Mouse (Mus musculus): ENCODE measurements at regions not wholly inside any gene's neighbourhood (a gene's known extent, or its start where the extent isn't known, plus 50 kb on each side); places are given as distances from the start of the nearest gene placed in this dataset.

GRCm38 (mm10) chr9:120765292-120765691 lies 163.7 kb upstream of the Ctnnb1 start:
- no peak overlapping the region for H3K4me3 ChIP-seq
- 84% methylated on average over 4 of the region's 4 CpGs for WGBS
- intact Hi-C loops (cut with DNase I): no loop called here
- TF ChIP-seq POLR2A (IDR thresholded peaks at IDR 0.05; ENCODE audit: insufficient read depth, low read depth, low read length) (no peak), EP300 (IDR thresholded peaks at IDR 0.05; ENCODE audit: insufficient read depth, low read depth, low read length) (no peak), CTCF (IDR thresholded peaks at IDR 0.05) (no peak)
- H3K27ac ChIP-seq: no peak overlapping the region
- no peaks in the 10 kb centered on the region for H3K79me2 ChIP-seq (replicated peaks; ENCODE audit: control insufficient read depth, insufficient read depth, low read length)
- H3K36me3 ChIP-seq (ENCODE audit: control insufficient read depth, insufficient read depth, low read length): no peaks in the 10 kb centered on the region
- peaks cover under 1% of the 10 kb centered on the region for H3K4me1 ChIP-seq (ENCODE audit: control insufficient read depth, insufficient read depth, low read length)
- no peaks in the 10 kb centered on the region for H3K27me3 ChIP-seq (ENCODE audit: control insufficient read depth, insufficient read depth, low read length)
- H3K9ac ChIP-seq (ENCODE audit: low read depth, low read length): no peak overlapping the region
- no peak for DNase-seq

GRCm38 (mm10) chr9:120766881-120767280 lies 162.1 kb upstream of the Ctnnb1 start:
- WGBS: 77% methylated on average over 2 of the region's 2 CpGs
- Histone ChIP-seq H3K4me3 (no peak overlapping the region), H3K79me2 (replicated peaks; ENCODE audit: control insufficient read depth, insufficient read depth, low read length) (no peaks in the 10 kb centered on the region), H3K27me3 (ENCODE audit: control insufficient read depth, insufficient read depth, low read length) (no peaks in the 10 kb centered on the region), H3K36me3 (ENCODE audit: control insufficient read depth, insufficient read depth, low read length) (no peaks in the 10 kb centered on the region), H3K4me1 (ENCODE audit: control insufficient read depth, insufficient read depth, low read length) (peaks cover 1% of the 10 kb centered on the region; the same call in 1 of the 2 replicates), H3K27ac (no peak overlapping the region), H3K9ac (ENCODE audit: low read depth, low read length) (no peak overlapping the region)
- no peak for DNase-seq
- intact Hi-C loops (cut with DNase I): no loop called here
- TF ChIP-seq POLR2A (IDR thresholded peaks at IDR 0.05; ENCODE audit: insufficient read depth, low read depth, low read length) (no peak), CTCF (IDR thresholded peaks at IDR 0.05) (no peak), EP300 (IDR thresholded peaks at IDR 0.05; ENCODE audit: insufficient read depth, low read depth, low read length) (no peak)

GRCm38 (mm10) chr9:120767396-120767795 lies 161.6 kb upstream of the Ctnnb1 start:
- 84% methylated on average over 4 of the region's 4 CpGs for WGBS
- no peak overlapping the region for H3K27ac ChIP-seq
- intact Hi-C loops (cut with DNase I): no loop called here
- H3K36me3 ChIP-seq (ENCODE audit: control insufficient read depth, insufficient read depth, low read length): no peaks in the 10 kb centered on the region
- TF ChIP-seq EP300 (IDR thresholded peaks at IDR 0.05; ENCODE audit: insufficient read depth, low read depth, low read length): no peak
- TF ChIP-seq CTCF (IDR thresholded peaks at IDR 0.05): no peak
- TF ChIP-seq POLR2A (IDR thresholded peaks at IDR 0.05; ENCODE audit: insufficient read depth, low read depth, low read length): no peak
- DNase-seq: no peak
- H3K4me1 ChIP-seq (ENCODE audit: control insufficient read depth, insufficient read depth, low read length): peaks cover 2% of the 10 kb centered on the region
- H3K4me3 ChIP-seq: no peak overlapping the region
- no peaks in the 10 kb centered on the region for H3K79me2 ChIP-seq (replicated peaks; ENCODE audit: control insufficient read depth, insufficient read depth, low read length)
- no peak overlapping the region for H3K9ac ChIP-seq (ENCODE audit: low read depth, low read length)
- no peaks in the 10 kb centered on the region for H3K27me3 ChIP-seq (ENCODE audit: control insufficient read depth, insufficient read depth, low read length)

- WGBS: 85% methylated on average over 8 of the region's 8 CpGs
These were observed 160.0 kb upstream of the Ctnnb1 start for GRCm38 (mm10) chr9:120769056-120769455.

GRCm38 (mm10) chr9:120769679-120770078 lies 159.3 kb upstream of the Ctnnb1 start:
- Histone ChIP-seq H3K36me3 (ENCODE audit: control insufficient read depth, insufficient read depth, low read length) (no peaks in the 10 kb centered on the region), H3K4me1 (ENCODE audit: control insufficient read depth, insufficient read depth, low read length) (peaks cover 2% of the 10 kb centered on the region), H3K4me3 (no peak overlapping the region), H3K27me3 (ENCODE audit: control insufficient read depth, insufficient read depth, low read length) (no peaks in the 10 kb centered on the region), H3K9ac (ENCODE audit: low read depth, low read length) (no peak overlapping the region), H3K27ac (no peak overlapping the region), H3K79me2 (replicated peaks; ENCODE audit: control insufficient read depth, insufficient read depth, low read length) (no peaks in the 10 kb centered on the region)
- TF ChIP-seq CTCF (IDR thresholded peaks at IDR 0.05): no peak
- TF ChIP-seq EP300 (IDR thresholded peaks at IDR 0.05; ENCODE audit: insufficient read depth, low read depth, low read length): no peak
- no peak for TF ChIP-seq POLR2A (IDR thresholded peaks at IDR 0.05; ENCODE audit: insufficient read depth, low read depth, low read length)
- DNase-seq: no peak
- 65% methylated on average over 7 of the region's 7 CpGs for WGBS
- intact Hi-C loops (cut with DNase I): loop anchor here (5.0 to 10.0 kb wide), 2 partner anchors 112 to 285 kb away; no protein-coding TSS in a partner anchor

More at GRCm38 (mm10) chr9:120769056-120769455, 160.0 kb upstream of the Ctnnb1 start:
- Histone ChIP-seq H3K4me3 (no peak overlapping the region), H3K4me1 (ENCODE audit: control insufficient read depth, insufficient read depth, low read length) (peaks cover 2% of the 10 kb centered on the region), H3K27ac (no peak overlapping the region), H3K27me3 (ENCODE audit: control insufficient read depth, insufficient read depth, low read length) (no peaks in the 10 kb centered on the region), H3K36me3 (ENCODE audit: control insufficient read depth, insufficient read depth, low read length) (no peaks in the 10 kb centered on the region), H3K79me2 (replicated peaks; ENCODE audit: control insufficient read depth, insufficient read depth, low read length) (no peaks in the 10 kb centered on the region), H3K9ac (ENCODE audit: low read depth, low read length) (no peak overlapping the region)
- TF ChIP-seq EP300 (IDR thresholded peaks at IDR 0.05; ENCODE audit: insufficient read depth, low read depth, low read length): no peak
- TF ChIP-seq CTCF (IDR thresholded peaks at IDR 0.05): no peak
- no peak for DNase-seq
- intact Hi-C loops (cut with DNase I): no loop called here

GRCm38 (mm10) chr9:120770886-120771285 lies 158.1 kb upstream of the Ctnnb1 start:
- WGBS: 96% methylated on average over 1 of the region's 1 CpGs
- H3K27me3 ChIP-seq (ENCODE audit: control insufficient read depth, insufficient read depth, low read length): no peaks in the 10 kb centered on the region
- intact Hi-C loops (cut with DNase I): loop anchor here (5.0 to 10.0 kb wide), 2 partner anchors 114 to 284 kb away; no protein-coding TSS in a partner anchor

More at GRCm38 (mm10) chr9:120770886-120771285, 158.1 kb upstream of the Ctnnb1 start:
- peaks cover 5% of the 10 kb centered on the region for H3K4me1 ChIP-seq (ENCODE audit: control insufficient read depth, insufficient read depth, low read length)
- no peak for DNase-seq
- H3K36me3 ChIP-seq (ENCODE audit: control insufficient read depth, insufficient read depth, low read length): no peaks in the 10 kb centered on the region
- TF ChIP-seq POLR2A (IDR thresholded peaks at IDR 0.05; ENCODE audit: insufficient read depth, low read depth, low read length) (no peak), EP300 (IDR thresholded peaks at IDR 0.05; ENCODE audit: insufficient read depth, low read depth, low read length) (no peak), CTCF (IDR thresholded peaks at IDR 0.05) (no peak)
- H3K4me3 ChIP-seq: no peak overlapping the region
- no peak overlapping the region for H3K9ac ChIP-seq (ENCODE audit: low read depth, low read length)
- H3K27ac ChIP-seq: no peak overlapping the region
- no peaks in the 10 kb centered on the region for H3K79me2 ChIP-seq (replicated peaks; ENCODE audit: control insufficient read depth, insufficient read depth, low read length)
